Mouse (Mus musculus) cerebral cortex, adult 2 months (tissue): ENCODE measurements around the gene Shroom3.

ENCODE experiments used
- WGBS: fragments of 180-500 bp; shearing (Covaris S2); methylation state at CpG from one replicate; pipeline ENCODE4 v1.1.7; 2018; 5-methylcytosine and 5-hydroxymethylcytosine counted together

Gene Shroom3

DNA sequence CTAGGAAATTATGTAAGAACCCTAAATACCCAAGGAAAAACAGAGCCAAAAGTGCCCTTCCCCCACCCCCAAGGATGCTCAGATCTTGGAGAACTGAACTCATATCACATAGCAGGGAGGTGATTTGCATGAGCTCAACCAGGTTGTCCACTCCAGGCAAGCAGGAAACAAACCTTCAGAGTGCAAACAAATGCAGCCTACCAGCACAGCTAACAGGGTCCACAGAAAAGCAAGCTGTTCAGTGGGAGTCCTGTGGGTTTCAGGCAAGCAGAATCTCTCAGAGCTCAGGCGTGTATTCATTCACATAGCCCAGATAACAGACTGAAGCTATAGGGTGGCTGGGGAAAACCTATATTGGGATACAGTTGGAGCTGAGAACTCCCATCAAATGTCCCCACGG lies 286.7 kb downstream of the Shroom3 start:
- 44% methylated on average over 2 of the region's 2 CpGs for WGBS

DNA sequence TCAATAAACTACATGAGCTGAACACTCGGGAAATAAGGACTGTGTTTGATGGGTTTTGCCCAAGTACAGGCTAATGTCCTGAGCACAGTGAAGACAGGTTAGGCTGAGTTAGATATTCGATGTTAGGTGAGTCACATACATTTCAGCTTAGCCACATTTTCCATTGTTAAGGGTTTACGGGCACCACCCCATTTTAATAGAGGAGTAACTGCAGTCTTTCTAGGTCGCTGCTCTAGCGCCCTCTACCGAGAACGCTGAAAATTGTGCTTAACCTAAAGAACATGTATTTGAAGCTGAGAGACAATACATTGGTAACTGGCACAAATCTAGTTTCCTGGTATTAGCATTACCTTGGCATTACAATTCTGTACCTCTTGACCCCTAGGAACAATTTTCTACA lies 287.2 kb downstream of the Shroom3 start:
- WGBS, result 29% methylated on average over 7 of the region's 7 CpGs

DNA sequence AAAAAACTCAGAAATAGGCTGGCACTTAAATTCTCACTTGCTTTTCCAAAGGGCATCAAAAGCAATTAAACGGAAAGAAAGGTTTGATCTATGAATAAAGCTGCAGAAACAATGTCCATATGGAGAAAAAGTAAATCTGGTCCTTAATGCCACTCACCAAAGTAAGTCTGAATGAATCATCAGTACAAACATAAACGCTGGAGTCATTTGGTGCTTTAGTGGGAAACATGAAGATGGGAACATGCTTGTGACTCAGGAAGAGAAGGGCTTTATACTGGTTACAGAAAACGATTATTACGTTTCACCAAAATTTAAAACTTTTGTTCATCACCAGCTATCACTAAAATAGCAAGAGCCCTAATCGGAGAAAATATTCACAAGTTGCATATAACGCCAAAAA lies 297.2 kb downstream of the Shroom3 start:
- WGBS, result 56% methylated on average over 6 of the region's 6 CpGs

DNA sequence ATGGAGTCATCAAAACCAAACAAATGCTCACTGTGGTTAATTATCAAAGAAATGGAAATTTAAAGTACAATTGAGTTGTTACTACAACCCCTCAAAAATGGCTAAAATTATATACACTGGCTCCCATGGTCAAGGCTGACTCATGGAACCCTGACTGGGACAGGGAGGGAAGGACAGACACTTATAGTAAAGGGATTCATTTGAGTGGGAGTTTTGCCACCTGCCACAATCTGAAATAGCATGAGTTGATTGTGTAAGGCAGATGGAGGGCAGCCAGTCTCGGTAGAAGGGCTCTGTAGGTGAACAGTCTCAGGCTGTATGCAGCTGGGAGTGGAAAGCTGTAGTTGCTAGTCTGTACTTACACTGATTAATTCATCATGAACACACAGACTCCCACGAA lies 297.6 kb downstream of the Shroom3 start:
- WGBS, result 56% methylated on average over 2 of the region's 2 CpGs

DNA sequence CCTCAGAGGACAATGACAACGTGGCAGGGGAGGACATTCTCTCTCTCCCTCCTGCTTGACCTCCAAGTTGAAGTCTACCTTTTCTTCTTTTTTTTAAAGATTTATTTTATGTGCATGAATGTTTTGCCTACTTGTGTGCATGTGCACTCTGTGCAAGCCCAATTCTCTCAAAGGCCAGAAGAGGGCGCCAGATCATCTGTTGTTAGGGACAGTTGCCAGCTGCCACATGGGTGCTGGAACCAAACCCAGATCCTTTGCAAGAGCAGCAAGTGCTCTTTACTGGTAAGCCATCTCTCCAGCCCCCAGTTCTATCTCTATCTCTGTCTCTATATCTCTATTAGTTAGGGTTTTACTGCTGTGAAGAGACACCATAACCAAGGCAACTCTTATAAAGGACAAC lies 300.7 kb downstream of the Shroom3 start:
- 48% methylated on average over 2 of the region's 2 CpGs for WGBS

DNA sequence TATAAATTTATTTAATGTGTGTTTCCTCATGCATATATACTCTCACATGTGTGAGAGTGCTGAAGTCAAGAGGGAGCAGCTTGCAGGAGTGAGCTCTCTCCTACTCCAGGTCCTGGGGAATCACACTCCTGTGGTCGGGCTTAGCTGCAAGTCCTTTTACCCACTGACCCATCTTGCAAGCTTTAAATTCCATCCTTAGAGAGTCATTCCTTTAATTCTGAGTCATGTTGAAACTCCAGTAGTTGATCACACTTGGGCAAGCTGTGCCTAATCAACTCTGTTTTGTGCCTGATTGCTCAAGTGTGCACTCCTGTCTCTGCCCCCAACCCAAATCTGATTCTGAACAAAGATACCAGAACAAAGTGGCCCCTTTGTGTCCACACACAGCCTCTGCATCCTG lies 301.5 kb downstream of the Shroom3 start:
- WGBS, result 59% methylated on average over 1 of the region's 1 CpGs

DNA sequence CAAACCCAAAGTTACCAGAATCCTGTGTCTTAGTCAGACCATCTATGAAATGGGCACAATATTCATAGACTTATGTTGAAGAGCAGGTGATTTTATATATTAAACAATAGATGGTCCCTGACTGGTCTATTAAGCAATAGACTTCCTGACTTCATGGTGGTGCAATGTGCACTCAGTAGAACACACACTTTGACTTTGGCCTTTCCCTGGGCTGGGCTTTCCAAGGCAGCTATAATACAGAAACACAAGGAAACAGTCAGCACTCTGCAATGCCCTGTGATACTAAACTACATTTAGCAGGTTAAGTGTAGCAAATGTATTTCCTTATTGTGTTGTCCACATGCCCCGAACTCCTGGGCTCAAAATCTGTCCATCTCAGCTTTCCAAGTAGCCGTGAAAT lies 302.2 kb downstream of the Shroom3 start:
- WGBS, result 94% methylated on average over 2 of the region's 2 CpGs

DNA sequence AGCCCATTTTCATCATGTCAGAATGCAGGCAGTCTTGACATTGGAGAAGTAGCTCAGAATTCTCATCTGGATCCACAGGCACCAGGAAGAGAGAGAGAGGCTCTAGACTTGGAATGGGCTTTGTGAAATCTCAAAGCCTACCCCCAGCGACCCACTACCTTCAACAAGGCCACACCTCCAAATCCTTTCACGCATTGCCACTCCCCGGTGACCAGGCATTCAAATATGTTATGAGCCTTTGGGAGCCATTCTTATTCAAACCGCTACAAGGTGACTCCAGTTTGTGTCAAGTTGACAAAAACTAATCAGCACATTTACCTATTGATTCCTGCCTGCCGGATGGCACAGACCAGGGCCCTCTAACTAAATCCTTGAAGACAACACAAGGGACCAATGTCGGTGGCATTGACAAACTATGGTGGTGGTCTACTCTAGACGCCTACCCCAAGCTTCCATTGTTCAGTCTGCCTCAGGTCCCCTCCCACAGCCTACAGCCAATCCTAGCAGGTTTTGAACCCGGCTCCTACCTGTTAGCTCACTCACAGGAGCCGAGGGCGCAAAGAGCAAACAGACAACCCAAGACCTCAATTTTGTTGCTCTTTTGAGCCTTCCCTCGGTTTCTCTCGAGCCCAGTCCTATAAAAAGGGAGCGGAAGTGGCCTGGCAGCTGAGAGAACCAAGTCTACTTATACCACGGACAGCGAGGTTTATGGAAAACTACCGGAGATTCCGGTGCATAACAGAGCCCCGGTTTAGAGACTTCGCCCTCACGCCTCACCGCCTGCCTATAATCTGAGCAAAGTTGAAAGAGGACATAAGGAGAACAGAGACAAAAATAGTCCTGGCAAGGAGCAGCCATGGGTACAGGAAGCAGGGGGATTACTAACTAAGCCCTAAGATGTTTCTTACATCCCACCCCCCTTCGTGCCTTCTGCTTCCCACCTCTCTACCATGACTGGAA lies 303.7 kb downstream of the Shroom3 start:
- WGBS, result 77% methylated on average over 22 of the region's 22 CpGs

DNA sequence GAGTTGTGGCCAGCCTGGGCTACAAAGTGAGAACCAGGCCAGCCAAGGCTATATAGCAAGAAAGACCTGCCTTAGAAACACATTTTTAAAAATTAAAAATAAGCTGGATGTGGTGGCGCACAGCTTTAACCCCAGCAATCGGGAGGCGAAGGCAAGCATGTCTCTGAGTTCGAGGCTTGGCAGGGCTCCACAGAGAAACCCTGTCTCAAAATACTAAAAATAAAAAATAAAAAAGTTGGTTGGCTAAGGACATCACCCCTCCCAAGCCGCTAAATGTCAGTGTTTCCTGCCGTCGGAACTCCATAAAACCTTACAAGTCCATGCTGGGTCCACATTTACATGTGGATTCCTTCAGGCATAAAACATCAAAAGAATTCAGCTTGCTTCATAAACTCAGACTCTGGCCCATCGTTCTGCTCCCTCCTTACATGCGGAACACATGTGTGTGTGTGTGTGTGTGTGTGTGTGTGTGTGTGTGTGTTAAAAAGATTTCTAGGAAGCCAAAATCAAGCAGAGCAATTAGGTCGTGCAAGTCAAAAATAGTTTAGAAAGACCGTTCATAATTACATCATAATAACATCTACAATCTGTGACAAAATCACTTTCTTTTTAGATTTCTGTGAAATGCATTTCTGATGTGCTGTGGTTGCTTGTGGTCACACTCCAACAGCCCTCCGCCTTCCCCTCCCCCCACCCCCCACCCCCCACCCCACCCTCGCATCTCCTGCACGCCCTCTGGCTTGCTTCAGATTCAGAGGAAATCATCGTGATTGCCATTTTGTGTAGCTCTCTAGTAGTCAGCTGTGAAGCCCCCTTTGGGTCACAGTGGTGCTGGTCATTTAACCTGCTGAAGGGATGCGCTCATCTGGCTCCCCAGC lies 304.9 kb downstream of the Shroom3 start:
- 62% methylated on average over 16 of the region's 16 CpGs for WGBS

DNA sequence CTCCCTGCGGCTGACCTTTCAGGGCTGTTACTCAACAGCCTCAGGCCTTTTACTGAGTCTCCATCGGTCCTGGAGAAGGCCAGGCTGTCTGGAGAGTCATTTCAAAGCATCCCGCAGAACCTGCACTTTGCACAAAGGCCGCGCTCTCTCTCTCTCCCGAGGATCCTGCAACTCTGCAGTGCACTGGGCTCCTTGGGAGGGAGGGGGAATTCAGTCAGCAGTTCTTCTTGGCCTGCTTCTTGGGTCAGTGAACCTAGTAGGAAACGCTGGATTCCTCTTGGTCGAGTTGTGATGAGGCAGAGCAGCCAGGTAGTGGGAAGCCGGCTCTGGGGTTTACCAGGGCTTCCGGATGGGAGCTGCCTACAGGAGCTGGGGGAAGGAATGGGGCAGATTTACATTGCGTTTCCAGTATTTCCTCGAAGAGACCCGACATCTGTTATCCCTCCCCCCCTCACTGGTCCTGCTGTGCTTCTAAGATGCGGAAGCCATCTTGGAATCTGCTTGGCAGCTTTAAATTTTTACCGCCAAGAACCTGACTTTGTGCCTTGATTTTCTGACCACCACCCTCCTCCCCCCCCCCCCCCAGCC lies 305.6 kb downstream of the Shroom3 start:
- WGBS, result 44% methylated on average over 15 of the region's 15 CpGs

DNA sequence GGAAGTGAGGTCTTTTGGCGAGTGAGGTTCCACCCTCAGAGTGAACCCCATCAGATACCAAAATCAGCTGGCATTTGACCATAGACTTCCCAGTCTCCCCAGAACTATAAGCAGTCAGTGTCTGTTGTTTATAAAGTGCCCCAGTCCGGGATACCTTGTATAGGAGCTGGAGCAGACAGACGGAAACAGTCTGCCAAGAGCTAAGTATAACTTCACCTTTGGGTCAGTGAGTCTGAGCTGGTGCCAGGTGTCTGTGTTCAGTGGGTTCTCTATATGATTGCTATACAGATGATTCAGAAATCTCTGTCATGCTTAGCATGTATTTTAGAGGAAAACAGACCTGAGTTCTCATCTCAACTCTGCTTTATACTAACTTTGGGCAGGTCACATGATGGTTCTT lies 308.9 kb downstream of the Shroom3 start:
- whole genome bisulfite sequencing, result 79% methylated on average over 3 of the region's 3 CpGs

DNA sequence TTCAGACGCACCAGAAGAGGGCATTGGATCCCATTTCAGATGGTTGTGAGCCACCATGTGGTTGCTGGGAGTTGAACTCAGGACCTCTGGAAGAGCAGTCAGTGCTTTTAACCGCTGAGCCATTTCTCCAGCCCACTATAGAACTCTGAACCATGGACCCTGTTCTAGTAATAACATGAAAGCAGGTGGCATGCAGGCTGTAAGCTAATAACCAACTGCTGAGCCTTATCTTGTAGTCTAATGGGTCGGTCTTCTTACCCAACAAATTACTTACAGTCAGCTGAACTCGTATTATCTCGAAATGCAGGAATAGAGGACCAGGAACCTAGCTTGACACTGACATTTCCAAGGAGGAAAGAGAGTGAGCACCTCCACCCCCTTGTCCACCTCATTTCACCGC lies 311.1 kb downstream of the Shroom3 start:
- 96% methylated on average over 6 of the region's 6 CpGs for WGBS

DNA sequence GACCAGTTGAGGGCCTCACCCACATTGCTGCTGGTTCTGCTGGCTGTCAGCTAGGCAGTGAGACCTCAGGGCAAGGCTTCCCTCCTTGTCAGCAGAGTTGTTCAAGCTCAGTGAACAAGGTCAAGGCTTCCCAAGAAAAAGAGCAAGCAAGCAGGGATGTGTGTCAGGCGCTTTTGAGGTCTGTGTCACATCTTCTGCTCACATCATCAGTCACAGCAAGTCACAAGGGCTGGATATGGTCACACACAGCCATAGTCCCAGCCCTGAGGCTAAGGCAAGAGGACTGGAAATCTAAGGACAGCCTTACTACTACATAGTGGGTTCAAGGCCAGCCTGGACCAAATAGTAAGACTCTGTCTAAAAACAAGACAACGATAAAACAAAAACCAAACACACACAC lies 311.6 kb downstream of the Shroom3 start:
- 84% methylated on average over 2 of the region's 2 CpGs for WGBS

DNA sequence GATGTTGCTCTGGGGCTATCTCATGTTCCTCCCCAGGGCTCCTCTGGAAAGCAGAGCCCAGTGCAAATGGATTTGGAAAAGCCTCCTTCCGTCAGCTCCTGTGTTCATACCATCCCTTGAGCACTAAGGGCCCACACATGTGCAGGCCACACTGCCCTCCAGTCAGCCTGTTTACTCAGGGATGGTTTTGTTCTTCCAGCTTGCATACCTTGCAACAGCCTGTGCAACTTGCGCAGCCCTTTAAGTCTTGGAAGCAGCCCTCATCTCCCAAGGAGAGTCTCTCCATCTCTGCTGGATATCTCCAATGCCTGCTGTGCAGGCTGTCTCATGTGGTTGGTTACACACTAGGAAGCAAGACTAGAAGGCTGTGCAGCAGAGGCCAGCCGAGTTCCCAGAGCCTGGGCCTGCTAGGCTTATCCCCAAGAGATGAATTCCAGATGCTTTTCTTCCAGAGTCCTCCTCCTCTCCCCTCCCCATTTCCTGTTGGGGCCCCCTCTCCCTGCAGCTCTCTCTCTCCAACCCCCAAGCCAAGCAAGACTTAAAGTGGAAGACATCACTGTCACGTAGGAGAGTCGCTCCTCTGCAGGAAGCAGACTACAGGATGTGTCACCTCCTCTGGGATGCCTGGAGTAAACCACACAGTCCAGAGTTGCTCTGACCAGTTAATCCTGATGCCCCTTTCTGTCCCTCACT lies 314.3 kb downstream of the Shroom3 start:
- 63% methylated on average over 5 of the region's 5 CpGs for WGBS

DNA sequence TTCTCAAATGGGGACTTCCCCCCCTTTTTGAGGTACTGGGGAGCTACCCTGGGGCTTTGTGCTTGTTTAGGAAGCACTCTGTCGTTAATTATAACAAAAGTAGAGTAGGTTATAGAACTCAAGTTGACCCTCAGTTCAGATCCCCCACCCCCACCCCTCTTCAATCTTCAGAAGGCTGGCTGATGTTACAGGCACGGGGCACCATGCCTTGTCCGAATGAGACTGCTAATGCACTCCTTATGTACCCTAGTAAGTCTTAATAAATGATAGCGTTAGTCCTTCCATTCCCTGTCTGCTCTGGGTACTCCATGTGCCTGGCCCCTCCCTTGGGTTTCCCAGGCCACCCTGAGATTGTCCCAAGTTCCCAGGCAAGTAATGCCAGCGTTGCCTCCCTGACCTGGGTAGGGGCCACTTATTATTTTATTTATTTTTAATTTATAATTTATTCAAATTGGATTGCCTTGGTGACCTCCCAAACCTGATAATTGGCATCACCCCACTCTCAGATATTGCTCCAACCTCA lies 315.3 kb downstream of the Shroom3 start:
- WGBS, result 69% methylated on average over 5 of the region's 5 CpGs

DNA sequence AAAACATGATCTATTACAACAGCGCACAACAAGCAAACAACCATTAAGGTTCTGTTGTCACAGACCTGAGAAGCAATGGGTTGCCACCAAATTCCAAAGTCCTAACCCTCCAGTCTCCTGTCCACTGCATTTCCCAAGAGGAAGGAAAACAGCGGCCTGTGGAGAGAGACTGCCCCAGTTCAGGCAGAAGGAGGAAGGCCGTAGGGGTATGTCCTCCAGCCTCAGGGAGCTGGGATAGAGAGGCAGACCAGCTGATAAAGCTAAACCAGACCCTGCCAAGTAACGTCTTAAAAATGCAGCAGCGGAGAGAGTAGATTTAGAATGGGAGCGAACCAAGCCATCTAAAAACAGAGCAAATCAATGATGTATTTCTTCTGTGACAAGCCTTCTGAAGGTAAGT lies 316.8 kb downstream of the Shroom3 start:
- WGBS, result 63% methylated on average over 6 of the region's 6 CpGs

DNA sequence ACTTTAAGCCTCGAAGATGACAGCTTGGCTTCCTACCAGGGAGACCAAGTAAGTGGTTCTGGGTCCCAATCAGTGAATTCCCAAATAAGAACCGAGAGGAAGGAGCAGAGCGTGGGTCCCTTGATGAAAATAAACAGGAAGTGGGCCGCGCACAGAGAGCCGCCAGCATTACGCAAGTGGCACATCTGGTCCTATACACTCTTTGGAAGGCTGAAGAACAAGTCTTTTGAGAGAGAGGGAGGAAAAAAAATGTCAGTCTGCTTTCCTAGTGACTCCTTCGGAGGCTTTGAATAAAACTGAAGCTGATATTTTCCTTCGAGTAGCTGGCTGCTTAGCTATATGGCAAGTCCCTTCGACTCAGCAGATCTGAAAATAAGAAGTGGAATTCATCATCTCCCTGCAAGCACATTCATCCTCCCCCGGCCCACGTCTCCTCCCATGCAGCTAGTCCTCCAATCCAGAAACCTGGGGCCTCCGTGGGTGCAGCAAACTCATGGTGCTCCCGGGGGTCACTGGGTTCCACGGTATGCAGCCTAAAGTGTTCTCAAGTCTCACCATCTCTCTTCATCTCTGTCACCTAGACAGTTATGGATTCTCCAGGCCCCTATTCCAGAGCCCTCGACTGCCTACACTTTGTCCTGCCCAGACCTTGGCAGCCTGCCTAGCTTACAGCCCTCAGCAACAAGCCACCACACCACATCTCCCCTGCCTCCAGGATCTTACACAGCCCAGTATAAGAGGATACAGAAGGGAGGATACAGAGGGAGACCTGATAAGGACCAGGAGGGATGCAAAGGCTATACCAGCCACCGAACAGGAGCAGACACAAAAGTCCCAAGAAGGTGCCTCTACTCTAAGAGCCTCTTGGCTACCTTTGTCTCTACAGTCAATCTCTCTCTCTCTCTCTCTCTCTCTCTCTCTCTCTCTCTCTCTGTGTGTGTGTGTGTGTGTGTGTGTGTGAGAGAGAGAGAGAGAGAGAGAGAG lies 317.8 kb downstream of the Shroom3 start:
- 29% methylated on average over 17 of the region's 17 CpGs for whole genome bisulfite sequencing

DNA sequence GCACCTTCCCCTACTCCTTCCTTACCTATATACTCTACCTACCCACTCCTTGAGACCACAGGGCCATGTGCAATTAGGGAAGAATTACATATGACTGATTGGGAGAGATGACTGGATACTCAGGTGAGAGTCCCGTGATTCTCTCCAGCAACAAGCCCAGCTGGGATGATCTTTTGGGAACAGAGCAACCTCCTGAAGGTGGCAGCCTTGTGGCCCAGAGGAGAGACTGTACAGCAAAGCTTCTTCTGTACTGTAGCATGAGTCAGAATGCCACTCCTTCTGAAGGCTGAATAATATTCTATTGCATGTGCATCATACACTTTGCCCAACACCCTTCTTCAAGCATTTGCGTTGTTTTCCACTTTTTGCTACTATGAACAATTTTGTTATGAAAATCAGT lies 319.4 kb downstream of the Shroom3 start:
- 76% methylated on average over 2 of the region's 2 CpGs for WGBS

DNA sequence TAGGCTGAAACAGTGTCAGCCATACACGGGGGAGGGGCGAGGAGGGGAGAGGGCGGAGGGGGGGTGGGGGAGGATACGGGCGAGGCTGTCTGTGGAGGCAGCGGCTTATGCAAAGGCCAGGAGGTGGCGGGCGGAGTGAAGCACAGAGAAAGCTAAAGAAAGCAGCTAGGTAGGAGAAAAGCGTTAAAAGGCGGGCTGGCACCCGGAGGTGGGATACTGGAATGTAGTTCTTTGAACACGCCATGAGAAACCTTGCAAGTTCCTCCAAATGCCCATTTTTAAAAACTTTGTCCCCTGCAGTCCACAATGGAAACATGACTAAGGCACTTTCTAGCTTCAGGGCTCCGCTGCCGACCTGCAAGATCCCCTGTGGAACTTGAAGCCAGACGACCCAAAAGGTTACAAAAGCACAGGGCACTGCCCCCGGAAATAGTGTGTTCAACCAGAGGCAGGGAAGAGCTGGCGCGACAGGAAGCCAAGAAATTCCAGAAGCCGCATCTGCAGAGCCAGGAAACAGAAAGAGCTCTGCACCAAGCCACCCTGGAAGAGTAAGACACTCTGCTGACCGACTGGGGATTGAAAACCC lies 322.1 kb downstream of the Shroom3 start:
- 12% methylated on average over 20 of the region's 20 CpGs for WGBS

DNA sequence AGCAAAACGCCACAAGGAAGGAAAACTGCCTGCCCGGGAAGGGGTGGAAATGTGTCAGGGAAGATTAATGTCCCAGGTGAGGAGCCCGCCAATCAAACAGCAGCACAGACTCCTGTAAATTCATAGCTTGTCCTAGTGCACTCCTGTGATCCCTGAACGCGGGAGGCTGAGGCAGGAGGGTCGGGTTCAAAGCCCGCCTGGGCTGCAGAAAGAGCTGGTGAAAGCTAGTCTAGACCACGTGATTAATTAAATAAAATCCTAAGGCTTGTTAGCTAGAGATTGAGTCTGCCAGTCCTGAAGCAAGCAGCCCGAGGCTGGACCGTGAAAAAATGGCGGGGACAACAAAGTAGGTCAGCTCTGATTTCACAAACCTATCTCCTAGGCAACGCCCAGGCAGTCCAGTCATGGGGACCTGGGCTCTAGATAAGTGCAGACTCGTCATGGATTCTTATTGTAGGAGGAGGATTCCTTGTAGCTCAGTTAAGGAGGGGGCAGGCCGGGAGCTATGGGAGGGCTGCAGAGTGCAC lies 322.6 kb downstream of the Shroom3 start:
- WGBS, result 39% methylated on average over 14 of the region's 14 CpGs
